ENCODE assay signal across 8 mouse cellular contexts in genomic region chr11:101063676-101064327, GRCm38 (mm10). TPM values are rescaled to one million over a fixed set of nuclear protein-coding genes. Genes with fewer than 3 reads are reported as not detected.
DNase-seq lines count a peak whose midpoint lies in the region; ATAC-seq lines count a peak whose summit lies in the region.

No protein-coding gene starts in this region.

- intact Hi-C loops in left cerebral cortex, postnatal 14 days (cut with DNase I): no loop called here

- no peak overlapping the region for H3K4me3 ChIP-seq in brown adipose tissue, adult 24 weeks (ENCODE audit: insufficient read depth, low read depth, low read length)
- no peak overlapping the region for H3K4me3 ChIP-seq in forebrain, embryonic 12.5 days (replicated peaks)
- no peak overlapping the region for H3K4me3 ChIP-seq in limb, embryonic 13.5 days
- no peak overlapping the region for H3K4me3 ChIP-seq in midbrain, embryonic 14.5 days (replicated peaks; ENCODE audit: low read depth, low read length)

- H3K9me3 ChIP-seq in forebrain, embryonic 12.5 days: no peaks in the 10 kb centered on the region
- no peaks in the 10 kb centered on the region for H3K9me3 ChIP-seq in limb, embryonic 13.5 days
- no peaks in the 10 kb centered on the region for H3K9me3 ChIP-seq in midbrain, embryonic 14.5 days (ENCODE audit: control insufficient read depth, low read length)

- 65% methylated on average over 12 of the region's 12 CpGs for WGBS in forebrain, embryonic 12.5 days
- WGBS in limb, embryonic 13.5 days: 30% methylated on average over 12 of the region's 12 CpGs
- WGBS in midbrain, embryonic 14.5 days: 73% methylated on average over 12 of the region's 12 CpGs

- H3K27ac ChIP-seq in brown adipose tissue, adult 24 weeks (replicated peaks; ENCODE audit: low read depth, low read length): peak overlapping the region; percentile 94
- peak overlapping the region; percentile 73 for H3K27ac ChIP-seq in forebrain, embryonic 12.5 days
- H3K27ac ChIP-seq in limb, embryonic 13.5 days: peak overlapping the region; percentile 90
- H3K27ac ChIP-seq in midbrain, embryonic 14.5 days (replicated peaks; ENCODE audit: low read depth, low read length): 0 out of 2 replicates have a peak overlapping the region, but pooled peaks have one; percentile 32

- 0 out of 2 replicates have a peak, but pooled peaks cover 7% of the 10 kb centered on the region for H3K27me3 ChIP-seq in forebrain, embryonic 12.5 days
- peaks cover 10% of the 10 kb centered on the region for H3K27me3 ChIP-seq in limb, embryonic 13.5 days
- no peaks in the 10 kb centered on the region for H3K27me3 ChIP-seq in midbrain, embryonic 14.5 days (ENCODE audit: control insufficient read depth, insufficient read depth, low read length)

- H3K4me1 ChIP-seq in brown adipose tissue, adult 24 weeks (ENCODE audit: control insufficient read depth, insufficient read depth, insufficient read length, low read length): peaks cover 48% of the 10 kb centered on the region
- H3K4me1 ChIP-seq in forebrain, embryonic 12.5 days: peaks cover 9% of the 10 kb centered on the region; the same call in 1 of the 2 replicates
- H3K4me1 ChIP-seq in limb, embryonic 13.5 days: peaks cover 37% of the 10 kb centered on the region
- no peaks in the 10 kb centered on the region for H3K4me1 ChIP-seq in midbrain, embryonic 14.5 days (ENCODE audit: control insufficient read depth, insufficient read depth, low read length)

- peaks cover 46% of the 10 kb centered on the region for H3K36me3 ChIP-seq in forebrain, embryonic 12.5 days (replicated peaks)
- peaks cover 22% of the 10 kb centered on the region for H3K36me3 ChIP-seq in limb, embryonic 13.5 days
- peaks cover 48% of the 10 kb centered on the region for H3K36me3 ChIP-seq in midbrain, embryonic 14.5 days (ENCODE audit: control insufficient read depth, insufficient read depth, low read length)

- no peak overlapping the region for H3K4me2 ChIP-seq in forebrain, embryonic 12.5 days
- peak overlapping the region; percentile 19; the same call in 1 of the 2 replicates for H3K4me2 ChIP-seq in limb, embryonic 13.5 days (replicated peaks)
- H3K4me2 ChIP-seq in midbrain, embryonic 14.5 days (ENCODE audit: low read length): no peak overlapping the region

- no peak for ATAC-seq in forebrain, embryonic 12.5 days (ENCODE audit: low FRiP score)
- ATAC-seq in limb, embryonic 13.5 days (ENCODE audit: low FRiP score, low read depth): peak; percentile 35; the same call in 1 of the 2 replicates
- no peak for ATAC-seq in midbrain, embryonic 14.5 days (ENCODE audit: low FRiP score, low TSS enrichment)

- DNase-seq in left cerebral cortex, postnatal 14 days (ENCODE audit: low spot score in 2 of 2): peak; percentile 59 to 72
- DNase-seq in left cerebral cortex, adult 9 months (ENCODE audit: low spot score in 2 of 2): no peak
- peak; percentile 85 for DNase-seq in heart, postnatal 4 days
- no peak for DNase-seq in midbrain, embryonic 14.5 days
- peak; percentile 68 for DNase-seq in testis, postnatal 10 days (ENCODE audit: low spot score)

- H3K9ac ChIP-seq in forebrain, embryonic 12.5 days: no peak overlapping the region
- H3K9ac ChIP-seq in limb, embryonic 13.5 days: peak overlapping the region; percentile 45
- H3K9ac ChIP-seq in midbrain, embryonic 14.5 days (replicated peaks; ENCODE audit: low read length): no peak overlapping the region

RNA-seq across cellular contexts. Expression of gene Naglu, which starts 6.0 kb away (rescaled TPM):
- 10 to 100 TPM in 1 of 2 experiments, 1 to 10 TPM in 1; 7.3 to 11.9 TPM for total RNA-seq in left cerebral cortex, postnatal 14 days (2021)
- 4.4 and 7.1 TPM in 2 replicates for polyA plus RNA-seq in brown adipose tissue, adult 24 weeks (2012; ENCODE audit: insufficient read depth, insufficient read length, missing spikeins)
- 7.8 and 8.7 TPM in 2 replicates for polyA plus RNA-seq in forebrain, embryonic 12.5 days (2016; fragmentation: Nextera tagmentation; extraction: Ambion mirVana)
- total RNA-seq in heart, postnatal 4 days (2021): 10 to 100 TPM in 1 of 2 experiments, 1 to 10 TPM in 1; 9.0 to 10.1 TPM
- polyA plus RNA-seq in limb, embryonic 13.5 days (2015; fragmentation: Nextera tagmentation; extraction: Ambion mirVana): 9.4 and 9.8 TPM in 2 replicates
- polyA plus RNA-seq in midbrain, embryonic 14.5 days (2014; fragmentation: Nextera tagmentation; extraction: Ambion mirVana): 9.5 and 9.8 TPM in 2 replicates

RNA-seq across cellular contexts. Expression of gene Hsd17b1, which starts 14.4 kb away (rescaled TPM):
- 1 to 10 TPM in 1 of 2 experiments, under 1 TPM in 1; 0.42 to 1.1 TPM for total RNA-seq in left cerebral cortex, postnatal 14 days (2021)
- polyA plus RNA-seq in brown adipose tissue, adult 24 weeks (2012; ENCODE audit: insufficient read depth, insufficient read length, missing spikeins): not detected in 2 replicates
- polyA plus RNA-seq in forebrain, embryonic 12.5 days (2016; fragmentation: Nextera tagmentation; extraction: Ambion mirVana): 0.19 and 0.33 TPM in 2 replicates
- not detected for total RNA-seq in heart, postnatal 4 days (2021)
- 0.28 TPM in 1 of 2 replicates, not detected in the other for polyA plus RNA-seq in limb, embryonic 13.5 days (2015; fragmentation: Nextera tagmentation; extraction: Ambion mirVana)
- 0.16 and 0.43 TPM in 2 replicates for polyA plus RNA-seq in midbrain, embryonic 14.5 days (2014; fragmentation: Nextera tagmentation; extraction: Ambion mirVana)

RNA-seq across cellular contexts. Expression of gene Coasy, which starts 18.6 kb away (rescaled TPM):
- total RNA-seq in left cerebral cortex, postnatal 14 days (2021): 10 to 100 TPM; 31.1 to 32.0 TPM
- polyA plus RNA-seq in brown adipose tissue, adult 24 weeks (2012; ENCODE audit: insufficient read depth, insufficient read length, missing spikeins): 98.3 and 102 TPM in 2 replicates
- polyA plus RNA-seq in forebrain, embryonic 12.5 days (2016; fragmentation: Nextera tagmentation; extraction: Ambion mirVana): 50.7 and 50.9 TPM in 2 replicates
- total RNA-seq in heart, postnatal 4 days (2021): 10 to 100 TPM; 15.4 to 16.2 TPM
- 38.1 and 41.6 TPM in 2 replicates for polyA plus RNA-seq in limb, embryonic 13.5 days (2015; fragmentation: Nextera tagmentation; extraction: Ambion mirVana)
- 43.6 and 44.4 TPM in 2 replicates for polyA plus RNA-seq in midbrain, embryonic 14.5 days (2014; fragmentation: Nextera tagmentation; extraction: Ambion mirVana)

RNA-seq across cellular contexts. Expression of gene Mlx, which starts 23.3 kb away (rescaled TPM):
- total RNA-seq in left cerebral cortex, postnatal 14 days (2021): 10 to 100 TPM; 44.9 to 49.9 TPM
- polyA plus RNA-seq in brown adipose tissue, adult 24 weeks (2012; ENCODE audit: insufficient read depth, insufficient read length, missing spikeins): 55.0 and 67.5 TPM in 2 replicates
- 47.6 and 52.6 TPM in 2 replicates for polyA plus RNA-seq in forebrain, embryonic 12.5 days (2016; fragmentation: Nextera tagmentation; extraction: Ambion mirVana)
- total RNA-seq in heart, postnatal 4 days (2021): 10 to 100 TPM; 17.5 to 17.7 TPM
- 44.1 and 50.5 TPM in 2 replicates for polyA plus RNA-seq in limb, embryonic 13.5 days (2015; fragmentation: Nextera tagmentation; extraction: Ambion mirVana)
- polyA plus RNA-seq in midbrain, embryonic 14.5 days (2014; fragmentation: Nextera tagmentation; extraction: Ambion mirVana): 92.9 and 100 TPM in 2 replicates

RNA-seq across cellular contexts. Expression of gene Psmc3ip, which starts 31.4 kb away (rescaled TPM):
- total RNA-seq in left cerebral cortex, postnatal 14 days (2021): 1 to 10 TPM; 3.7 to 4.0 TPM
- polyA plus RNA-seq in brown adipose tissue, adult 24 weeks (2012; ENCODE audit: insufficient read depth, insufficient read length, missing spikeins): 1.7 and 3.6 TPM in 2 replicates
- 59.0 and 62.1 TPM in 2 replicates for polyA plus RNA-seq in forebrain, embryonic 12.5 days (2016; fragmentation: Nextera tagmentation; extraction: Ambion mirVana)
- 10 to 100 TPM; 11.7 to 13.6 TPM for total RNA-seq in heart, postnatal 4 days (2021)
- 43.0 and 44.5 TPM in 2 replicates for polyA plus RNA-seq in limb, embryonic 13.5 days (2015; fragmentation: Nextera tagmentation; extraction: Ambion mirVana)
- polyA plus RNA-seq in midbrain, embryonic 14.5 days (2014; fragmentation: Nextera tagmentation; extraction: Ambion mirVana): 19.2 and 19.6 TPM in 2 replicates

Comparison
In these comparisons a context has a peak if more than half of its experiments do, and no peak if none do; other contexts are left out.
1. DNase-seq: peak in left cerebral cortex, postnatal 14 days (2 of 2), heart, postnatal 4 days (single experiment) and testis, postnatal 10 days (single experiment); none in left cerebral cortex, adult 9 months (0 of 2) and midbrain, embryonic 14.5 days (single experiment).
2. H3K27ac ChIP-seq: peak in every context shown above with its lines; median percentile 94 in brown adipose tissue, adult 24 weeks; 90 in limb, embryonic 13.5 days; 73 in forebrain, embryonic 12.5 days; 32 in midbrain, embryonic 14.5 days.